Mouse (Mus musculus): ENCODE data around the gene Fam163b. TPM values are rescaled to one million over a fixed set of nuclear protein-coding genes. Genes with fewer than 3 reads are reported as not detected.

The Fam163b gene
- total and polyA plus RNA-seq, 3 experiments = not detected

- Histone ChIP-seq H3K36me3 (ENCODE audit: control insufficient read depth in 1 of 2, insufficient read depth in 2 of 2, low read length in 2 of 2) (no peaks in the 10 kb centered on the region), H3K4me1 (ENCODE audit: control insufficient read depth in 1 of 2, insufficient read depth in 2 of 2, low read length in 2 of 2) (no peaks in the 10 kb centered on the region), H3K79me2 (ENCODE audit: control insufficient read depth, insufficient read depth, low read length, poor library complexity) (no peaks in the 10 kb centered on the region), H3K27ac (ENCODE audit: control insufficient read depth, low read depth, low read length) (no peak overlapping the region), H3K9ac (ENCODE audit: control insufficient read depth, low read depth, low read length, poor library complexity, severe bottlenecking) (no peak overlapping the region), H3K4me3 (ENCODE audit: control insufficient read depth in 1 of 2, insufficient read depth in 1 of 2, low read depth in 2 of 2, low read length in 2 of 2) (no peak overlapping the region), H3K9me3 (replicated peaks; ENCODE audit: insufficient read depth, low read length) (no peaks in the 10 kb centered on the region), H3K27me3 (ENCODE audit: control insufficient read depth in 1 of 2, insufficient read depth in 2 of 2, low read length in 2 of 2) (no peaks in the 10 kb centered on the region; a peak in 1 of 4 replicates)
- TF ChIP-seq CHD2 (IDR thresholded peaks at IDR 0.05; ENCODE audit: low read length) (no peak), MYC (IDR thresholded peaks at IDR 0.05; ENCODE audit: low read depth, low read length) (no peak), ZKSCAN1 (IDR thresholded peaks at IDR 0.05; ENCODE audit: low read depth, low read length) (no peak), ZMIZ1 (IDR thresholded peaks at IDR 0.05; ENCODE audit: low read depth, low read length) (no peak), POLR2AphosphoS5 (IDR thresholded peaks at IDR 0.05; ENCODE audit: borderline replicate concordance, low read depth, low read length) (no peak), EP300 (IDR thresholded peaks at IDR 0.05; ENCODE audit: low read depth in 1 of 2, low read length in 2 of 2) (no peak), ZNF384 (IDR thresholded peaks at IDR 0.05; ENCODE audit: low read depth, low read length) (no peak), GATA1 (IDR thresholded peaks at IDR 0.05; ENCODE audit: low read depth, low read length) (no peak), USF1 (IDR thresholded peaks at IDR 0.05; ENCODE audit: low read depth, low read length) (no peak), TAL1 (IDR thresholded peaks at IDR 0.05; ENCODE audit: low read length) (no peak), POLR2AphosphoS2 (IDR thresholded peaks at IDR 0.05; ENCODE audit: low read length) (no peak), ZC3H11A (IDR thresholded peaks at IDR 0.05; ENCODE audit: low read depth, low read length) (no peak), USF2 (IDR thresholded peaks at IDR 0.05; ENCODE audit: borderline replicate concordance in 1 of 2, insufficient read depth in 1 of 2, low read depth in 1 of 2, low read length in 2 of 2) (no peak), ETS1 (IDR thresholded peaks at IDR 0.05; ENCODE audit: low read depth, low read length) (no peak)
- no peak for DNase-seq (ENCODE audit: low read depth, low spot score)
Observed at GRCm38 (mm10) chr2:27097241-27097656, 45.0 kb downstream of the Fam163b start.

- H3K79me2 ChIP-seq (ENCODE audit: control insufficient read depth, insufficient read depth, low read length, poor library complexity) = no peaks in the 10 kb centered on the region
- no peak overlapping the region for H3K4me3 ChIP-seq (ENCODE audit: control insufficient read depth in 1 of 2, insufficient read depth in 1 of 2, low read depth in 2 of 2, low read length in 2 of 2)
- no peaks in the 10 kb centered on the region for H3K4me1 ChIP-seq (ENCODE audit: control insufficient read depth in 1 of 2, insufficient read depth in 2 of 2, low read length in 2 of 2)
- H3K9ac ChIP-seq (ENCODE audit: control insufficient read depth, low read depth, low read length, poor library complexity, severe bottlenecking) = no peak overlapping the region
- no peak for TF ChIP-seq CTCF (IDR thresholded peaks at IDR 0.05 in 2 of 3, conservative IDR thresholded peaks at IDR 0.05 in 1 of 3; ENCODE audit: control insufficient read depth in 1 of 3, insufficient read depth in 1 of 3, low read depth in 2 of 3, low read length in 3 of 3, poor library complexity in 1 of 3, severe bottlenecking in 1 of 3)
- no peak for TF ChIP-seq UBTF (IDR thresholded peaks at IDR 0.05; ENCODE audit: borderline replicate concordance, insufficient read depth, low read depth, low read length)
- no peak for TF ChIP-seq MYC (IDR thresholded peaks at IDR 0.05; ENCODE audit: low read depth, low read length)
- H3K27me3 ChIP-seq (ENCODE audit: control insufficient read depth in 1 of 2, insufficient read depth in 2 of 2, low read length in 2 of 2) = no peaks in the 10 kb centered on the region; a peak in 1 of 4 replicates
- H3K9me3 ChIP-seq (replicated peaks; ENCODE audit: insufficient read depth, low read length) = no peaks in the 10 kb centered on the region
- no peak for DNase-seq (ENCODE audit: low read depth, low spot score)
- H3K27ac ChIP-seq (ENCODE audit: control insufficient read depth, low read depth, low read length) = no peak overlapping the region
- no peaks in the 10 kb centered on the region for H3K36me3 ChIP-seq (ENCODE audit: control insufficient read depth in 1 of 2, insufficient read depth in 2 of 2, low read length in 2 of 2)
Observed at GRCm38 (mm10) chr2:27096341-27096981, 45.8 kb downstream of the Fam163b start.

All from MEL (cell line).